Mouse (Mus musculus) hindbrain, embryonic 16.5 days (tissue): ENCODE measurements around the gene Wdr13. TPM values are rescaled to one million over a fixed set of nuclear protein-coding genes. Genes with fewer than 3 reads are reported as not detected.

Source experiments
- ATAC-seq: fragments of 200-750 bp; cut with Nextera tagmentation; 2 replicates; pipeline ENCODE4 v1.8.0; 2017; ENCODE audit warnings: moderate TSS enrichment, moderate library complexity
- H3K27ac ChIP-seq: fragments of 300-500 bp; sonication (generic); 2 replicates; pipeline ENCODE4 v1.5.1; 2014; ENCODE audit warnings: low read depth, mild to moderate bottlenecking, control low read depth, low read length, moderate library complexity
- H3K27me3 ChIP-seq: fragments of 300-500 bp; sonication (generic); replicated peaks from 2 replicates; pipeline ENCODE4 v1.6.1; 2014; ENCODE audit warnings: low read length; ENCODE audit not compliant: control insufficient read depth, insufficient read depth
- H3K36me3 ChIP-seq: fragments of 300-500 bp; sonication (generic); 2 replicates; pipeline ENCODE4 v1.6.1; 2014; ENCODE audit warnings: mild to moderate bottlenecking, low read length, moderate library complexity, mixed read lengths; ENCODE audit not compliant: control insufficient read depth, insufficient read depth
- H3K4me1 ChIP-seq: fragments of 300-500 bp; sonication (generic); 2 replicates; pipeline ENCODE4 v1.6.1; 2014; ENCODE audit warnings: low read depth, low read length; ENCODE audit not compliant: control insufficient read depth, insufficient read depth
- H3K4me2 ChIP-seq: fragments of 300-500 bp; sonication (generic); 2 replicates; pipeline ENCODE4 v1.6.1; 2014; ENCODE audit warnings: mild to moderate bottlenecking, low read length, control low read depth, moderate library complexity
- H3K4me3 ChIP-seq: fragments of 300-500 bp; sonication (generic); 2 replicates; pipeline ENCODE4 v1.5.1; 2014; ENCODE audit warnings: mild to moderate bottlenecking, low read length, control low read depth, moderate library complexity
- H3K9ac ChIP-seq: fragments of 300-500 bp; sonication (generic); 2 replicates; pipeline ENCODE4 v1.6.1; 2014; ENCODE audit warnings: low read depth, mild to moderate bottlenecking, control low read depth, low read length, moderate library complexity
- H3K9me3 ChIP-seq: fragments of 300-500 bp; sonication (generic); 2 replicates; pipeline ENCODE4 v1.6.1; 2014; ENCODE audit warnings: mild to moderate bottlenecking, low read length, moderate library complexity; ENCODE audit not compliant: control insufficient read depth
- WGBS: fragments of 180-500 bp; shearing (Covaris S2); extraction: QIAGEN DNeasy Blood & Tissue Kit; methylation state at CpG from one replicate; pipeline ENCODE4 v1.1.7; 2014; 5-methylcytosine and 5-hydroxymethylcytosine counted together
- polyA plus RNA-seq: library from polyadenylated mRNA; unstranded; fragments of >200 nt; fragmentation: Nextera tagmentation; extraction: Ambion mirVana; gene quantifications from 2 replicates; pipeline ENCODE4 v1.2.1, GENCODE M21; 2015

Wdr13 gene
- polyA plus RNA-seq, 1 experiment from 2014 or later, result 65.0 TPM

- H3K4me3 ChIP-seq, result peak within 1 kb of the TSS; percentile 61
- ATAC-seq, result peak; percentile 94
- peaks cover 10% of the 10 kb centered on the region for H3K4me1 ChIP-seq
- no peaks in the 10 kb centered on the region for H3K9me3 ChIP-seq
- H3K36me3 ChIP-seq, result peaks cover 14% of the 10 kb centered on the region; the same call in 1 of the 2 replicates
- WGBS, result 21% methylated on average over 58 of the region's 65 CpGs
- peak within 1 kb of the TSS; percentile 95 for H3K27ac ChIP-seq
- peak within 1 kb of the TSS; percentile 70 for H3K4me2 ChIP-seq
- no peaks in the 10 kb centered on the region for H3K27me3 ChIP-seq
- H3K9ac ChIP-seq, result peak within 1 kb of the TSS; percentile 78
Observed at GRCm38 (mm10) chrX:8145153-8145991, 12.7 kb upstream of the Wdr13 start, which contains the start of gene Rbm3. Gene Rbm3, minus strand, starts transcription at chrX:8145880.

DNA sequence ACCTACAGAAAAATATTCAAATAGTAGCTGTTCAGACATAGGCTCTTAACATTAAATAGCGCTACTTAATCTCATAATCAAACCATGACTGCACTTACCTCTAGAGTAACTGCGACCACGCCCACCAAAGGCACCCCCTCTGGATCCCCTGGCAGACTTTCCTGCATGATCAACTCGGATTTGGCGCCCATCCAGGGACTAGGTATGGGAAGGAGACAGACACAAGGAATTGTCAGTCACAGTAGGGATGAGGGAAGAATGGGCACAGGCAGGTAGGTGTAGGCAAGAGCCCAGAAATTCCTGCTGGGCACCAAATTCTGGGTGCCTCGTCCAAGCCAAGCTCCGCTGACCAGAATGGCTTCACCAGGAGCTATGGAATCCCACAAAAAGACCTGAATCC, 11.1 kb upstream of the Wdr13 start:
- Histone ChIP-seq H3K27me3 (no peaks in the 10 kb centered on the region), H3K36me3 (peaks cover 14% of the 10 kb centered on the region; the same call in 1 of the 2 replicates), H3K27ac (no peak overlapping the region), H3K4me1 (peaks cover 10% of the 10 kb centered on the region), H3K9ac (peak overlapping the region; percentile 52; the same call in 1 of the 2 replicates), H3K9me3 (no peaks in the 10 kb centered on the region), H3K4me3 (peak overlapping the region; percentile 61), H3K4me2 (peak overlapping the region; percentile 70)
- ATAC-seq, result no peak
- WGBS, result 68% methylated on average over 7 of the region's 7 CpGs

GRCm38 (mm10) chrX:8142948-8143347, 10.3 kb upstream of the Wdr13 start:
- peaks cover 10% of the 10 kb centered on the region for H3K4me1 ChIP-seq
- 85% methylated on average over 7 of the region's 7 CpGs for WGBS
- H3K27me3 ChIP-seq, result no peaks in the 10 kb centered on the region
- ATAC-seq, result no peak
- H3K4me2 ChIP-seq, result no peak overlapping the region
- no peak overlapping the region for H3K4me3 ChIP-seq
- H3K9me3 ChIP-seq, result no peaks in the 10 kb centered on the region
- peaks cover 14% of the 10 kb centered on the region; the same call in 1 of the 2 replicates for H3K36me3 ChIP-seq
- H3K27ac ChIP-seq, result no peak overlapping the region
- no peak overlapping the region for H3K9ac ChIP-seq

DNA sequence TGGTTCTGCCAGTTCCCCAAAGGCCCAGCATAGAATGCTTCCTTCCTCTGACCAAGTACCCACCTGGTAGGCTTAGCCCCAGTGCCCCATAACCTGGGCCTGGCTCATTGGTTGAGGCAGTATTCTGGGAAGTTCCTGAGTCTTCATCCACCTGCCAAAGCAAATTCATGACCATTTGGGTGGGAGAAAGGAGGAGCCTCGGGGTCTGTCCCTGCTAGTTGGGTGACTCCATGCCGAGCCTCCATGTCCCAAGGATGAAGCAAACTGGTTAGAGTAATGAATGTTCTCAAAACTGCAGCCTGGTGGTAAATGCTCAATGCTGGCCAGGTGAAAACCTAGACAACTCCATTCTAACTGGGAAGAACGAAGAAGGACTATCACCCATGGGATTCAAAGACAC, 8.4 kb upstream of the Wdr13 start:
- no peaks in the 10 kb centered on the region for H3K27me3 ChIP-seq
- no peaks in the 10 kb centered on the region for H3K9me3 ChIP-seq
- no peak for ATAC-seq
- 79% methylated on average over 3 of the region's 3 CpGs for whole genome bisulfite sequencing
- H3K9ac ChIP-seq, result no peak overlapping the region
- H3K4me3 ChIP-seq, result no peak overlapping the region
- no peak overlapping the region for H3K27ac ChIP-seq
- H3K4me2 ChIP-seq, result no peak overlapping the region
- H3K36me3 ChIP-seq, result peaks cover 14% of the 10 kb centered on the region; the same call in 1 of the 2 replicates
- H3K4me1 ChIP-seq, result peaks cover 10% of the 10 kb centered on the region

DNA sequence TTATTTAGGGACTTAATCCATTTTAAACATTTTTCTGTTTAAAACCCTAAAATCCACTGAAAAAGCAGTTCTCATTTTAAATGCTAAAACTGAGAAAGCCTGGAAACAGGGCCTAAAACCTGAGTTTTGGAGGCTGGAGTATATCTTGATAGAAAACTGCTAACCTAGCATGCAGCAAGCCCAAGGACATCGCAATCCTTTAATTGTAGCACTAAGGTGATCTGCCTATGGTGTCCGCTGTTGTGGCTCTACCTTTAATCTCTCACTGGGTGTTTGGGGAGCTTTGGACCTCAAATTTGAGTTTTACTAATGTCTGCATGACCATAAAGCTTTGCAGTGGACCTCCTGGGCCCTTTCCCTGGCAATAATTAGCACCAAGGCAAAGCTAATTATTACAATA, 7.8 kb upstream of the Wdr13 start:
- Histone ChIP-seq H3K4me2 (no peak overlapping the region), H3K4me3 (no peak overlapping the region), H3K36me3 (peaks cover 14% of the 10 kb centered on the region; the same call in 1 of the 2 replicates), H3K9ac (no peak overlapping the region), H3K9me3 (no peaks in the 10 kb centered on the region), H3K27ac (no peak overlapping the region), H3K4me1 (peaks cover 10% of the 10 kb centered on the region), H3K27me3 (no peaks in the 10 kb centered on the region)
- WGBS, result 100% methylated on average over 2 of the region's 2 CpGs
- no peak for ATAC-seq

GRCm38 (mm10) chrX:8139480-8139879, 6.8 kb upstream of the Wdr13 start:
- WGBS, result 60% methylated on average over 1 of the region's 1 CpGs
- no peak overlapping the region for H3K9ac ChIP-seq
- H3K36me3 ChIP-seq, result peaks cover 14% of the 10 kb centered on the region; the same call in 1 of the 2 replicates

GRCm38 (mm10) chrX:8135886-8136285, 3.2 kb upstream of the Wdr13 start:
- Histone ChIP-seq H3K4me2 (no peak overlapping the region), H3K27me3 (no peaks in the 10 kb centered on the region), H3K27ac (no peak overlapping the region), H3K4me3 (no peak overlapping the region), H3K36me3 (peaks cover 3% of the 10 kb centered on the region; the same call in 1 of the 2 replicates), H3K9me3 (no peaks in the 10 kb centered on the region), H3K4me1 (peaks cover 5% of the 10 kb centered on the region), H3K9ac (no peak overlapping the region)
- WGBS, result 46% methylated on average over 2 of the region's 2 CpGs
- no peak for ATAC-seq

More at GRCm38 (mm10) chrX:8139480-8139879, 6.8 kb upstream of the Wdr13 start:
- Histone ChIP-seq H3K27me3 (no peaks in the 10 kb centered on the region), H3K9me3 (no peaks in the 10 kb centered on the region), H3K4me3 (no peak overlapping the region), H3K4me1 (peaks cover 9% of the 10 kb centered on the region), H3K4me2 (no peak overlapping the region), H3K27ac (no peak overlapping the region)
- no peak for ATAC-seq

- WGBS, result 87% methylated on average over 17 of the region's 17 CpGs
- H3K27ac ChIP-seq, result peak overlapping the region; percentile 97; the same call in 1 of the 2 replicates
- peaks cover 8% of the 10 kb centered on the region; the same call in 1 of the 2 replicates for H3K36me3 ChIP-seq
- peak overlapping the region; percentile 53 for H3K4me2 ChIP-seq
- H3K4me3 ChIP-seq, result peak overlapping the region; percentile 57
- no peaks in the 10 kb centered on the region for H3K27me3 ChIP-seq
- ATAC-seq, result peak; percentile 28
- peaks cover 5% of the 10 kb centered on the region for H3K4me1 ChIP-seq
- H3K9me3 ChIP-seq, result no peaks in the 10 kb centered on the region
- H3K9ac ChIP-seq, result no peak overlapping the region; the same call in 1 of the 2 replicates
Observed at GRCm38 (mm10) chrX:8131393-8131792, 1.3 kb downstream of the Wdr13 start.

DNA sequence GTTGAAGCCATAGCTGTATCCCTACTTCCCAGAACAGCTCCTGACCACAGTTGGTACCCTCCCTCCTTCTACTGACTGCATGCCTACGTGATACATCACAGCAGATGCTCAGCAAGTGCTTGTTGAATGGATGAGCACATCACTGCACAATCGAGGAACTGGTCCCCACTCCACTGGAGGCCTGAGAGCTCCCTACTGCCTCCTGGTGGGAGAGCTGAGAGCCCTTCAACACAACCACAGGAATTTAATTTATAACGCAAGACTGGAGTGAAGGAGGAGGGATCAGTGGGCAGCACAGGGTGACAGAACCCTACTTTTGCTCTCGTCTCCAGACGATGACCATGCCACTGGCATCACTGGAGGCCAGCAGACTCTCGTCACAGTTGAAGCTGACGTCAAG, 7.5 kb downstream of the Wdr13 start:
- H3K27ac ChIP-seq, result no peak overlapping the region
- H3K36me3 ChIP-seq, result peaks cover 14% of the 10 kb centered on the region
- H3K4me2 ChIP-seq, result no peak overlapping the region
- H3K4me1 ChIP-seq, result no peaks in the 10 kb centered on the region
- H3K4me3 ChIP-seq, result no peak overlapping the region
- no peaks in the 10 kb centered on the region for H3K9me3 ChIP-seq
- H3K9ac ChIP-seq, result no peak overlapping the region
- WGBS, result 78% methylated on average over 7 of the region's 7 CpGs
- ATAC-seq, result no peak
- H3K27me3 ChIP-seq, result no peaks in the 10 kb centered on the region
